Mouse (Mus musculus) urinary bladder, postnatal 36 days (tissue): ENCODE measurements around the gene Mthfd1l.

ENCODE experiments used
- DNase-seq, 2 experiments: peaks; one replicate each; pipeline ENCODE4 v3.0.0; 2022; ENCODE audit warnings: low spot score in 2 of 2, mixed read lengths in 1 of 2

The Mthfd1l gene

DNA sequence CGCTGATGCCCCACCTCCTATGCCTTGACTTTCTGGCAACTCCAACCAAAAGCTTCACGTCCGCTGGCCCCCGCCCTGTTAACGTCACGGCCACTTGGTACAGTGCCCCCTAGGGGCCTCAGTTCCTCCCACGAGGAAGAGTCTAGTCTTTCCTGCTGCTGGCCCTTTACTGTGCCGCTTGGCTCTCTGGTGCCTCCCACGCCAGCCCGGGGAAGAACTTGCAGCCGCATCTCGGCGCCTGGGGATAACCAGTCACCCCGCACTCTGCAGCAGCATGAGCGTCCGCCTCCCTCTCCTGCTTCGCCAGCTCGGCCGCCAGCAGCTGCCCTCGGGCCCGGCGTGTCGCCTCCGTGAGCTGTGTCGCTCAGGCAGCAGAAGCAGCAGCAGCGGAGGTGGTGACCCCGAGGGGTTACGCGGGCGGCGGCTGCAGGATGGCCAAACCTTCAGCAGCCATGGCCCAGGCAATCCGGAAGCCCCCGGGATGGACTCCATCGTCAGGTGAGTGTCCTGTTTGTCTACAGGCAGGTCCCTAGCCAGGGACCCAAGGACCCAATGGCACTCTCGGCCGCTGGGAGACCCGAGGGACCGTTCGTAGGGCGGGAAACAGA lies at the start of gene Mthfd1l:
Gene Mthfd1l (plus strand): TSS at position 138 of the 608 bp plus-strand sequence.
- DNase-seq = peak; percentile 74 to 80

DNA sequence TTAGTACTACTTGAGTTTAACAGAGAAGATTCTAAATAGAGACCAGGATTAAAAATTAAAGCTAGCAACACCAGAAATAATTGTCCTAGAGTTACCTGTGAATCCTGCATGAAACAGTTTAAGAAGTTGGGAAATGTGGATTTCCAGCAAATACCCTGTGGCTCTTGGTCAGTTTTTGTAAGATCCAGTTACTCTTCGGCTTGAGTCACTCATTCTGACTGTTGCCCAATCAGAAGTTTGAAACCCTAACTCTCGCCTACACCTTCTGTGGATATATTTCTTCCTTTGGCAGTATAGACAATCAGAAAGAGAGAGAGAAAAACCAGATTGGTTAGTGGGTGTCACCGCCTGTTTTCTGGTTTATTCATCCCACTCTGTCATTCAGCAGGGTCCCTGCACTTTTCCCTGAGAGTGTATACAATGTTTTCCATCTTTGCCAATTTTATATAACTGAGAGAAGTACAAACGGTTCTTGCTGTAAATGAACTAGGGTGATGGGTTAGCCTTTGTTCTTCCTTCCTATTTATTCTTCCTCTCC lies 44.8 kb upstream of the Mthfd1l start:
- no peak for DNase-seq

DNA sequence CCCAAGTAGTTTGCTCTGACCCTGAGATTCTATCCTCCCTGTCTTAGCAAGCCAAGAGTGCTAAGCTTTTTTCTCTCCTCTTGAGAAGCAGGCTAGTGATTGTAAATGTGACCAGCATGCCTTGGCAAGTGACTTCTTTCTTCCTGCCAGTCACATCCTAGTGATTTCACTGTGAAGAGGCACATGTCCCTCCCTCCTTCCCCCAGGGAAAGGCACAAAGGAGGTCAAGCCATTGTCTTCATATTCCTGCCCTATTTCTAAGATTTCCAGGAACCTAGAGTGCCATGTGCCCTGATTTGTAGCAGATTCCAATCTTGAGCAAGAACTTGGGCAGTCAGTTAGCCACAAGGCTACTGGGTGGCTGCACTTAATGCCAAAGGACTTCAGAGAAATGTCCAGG lies 41.1 kb upstream of the Mthfd1l start:
- DNase-seq = no peak

DNA sequence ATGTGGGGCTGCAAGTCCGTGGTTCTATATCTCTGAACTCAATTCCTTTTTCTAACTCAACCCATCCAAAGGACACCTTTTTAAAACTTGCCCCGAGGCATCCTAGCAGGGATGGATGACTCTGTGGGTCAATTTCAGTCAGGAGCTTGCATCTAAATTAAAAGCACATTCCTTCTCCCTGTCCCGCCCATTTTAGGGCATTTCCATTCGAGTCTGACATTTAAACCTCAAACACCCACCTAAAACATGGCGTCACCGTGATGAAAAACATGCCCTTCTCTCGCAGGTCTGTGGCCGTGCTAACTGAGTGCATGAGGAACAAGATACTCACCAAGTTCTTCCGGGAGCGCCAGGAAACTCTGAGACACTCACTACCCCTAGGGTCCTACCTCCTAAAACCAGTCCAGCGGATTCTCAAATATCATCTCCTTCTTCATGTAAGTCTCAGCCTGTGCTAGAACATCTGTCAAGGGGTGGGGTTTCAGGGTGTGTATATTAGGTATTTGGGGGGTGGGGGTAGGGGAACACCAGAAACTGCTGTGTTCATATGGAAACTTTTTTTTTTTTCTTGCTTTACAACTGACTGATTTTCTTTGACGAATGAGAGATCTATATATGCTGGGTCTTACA lies 39.5 kb upstream of the Mthfd1l start:
- DNase-seq = no peak

DNA sequence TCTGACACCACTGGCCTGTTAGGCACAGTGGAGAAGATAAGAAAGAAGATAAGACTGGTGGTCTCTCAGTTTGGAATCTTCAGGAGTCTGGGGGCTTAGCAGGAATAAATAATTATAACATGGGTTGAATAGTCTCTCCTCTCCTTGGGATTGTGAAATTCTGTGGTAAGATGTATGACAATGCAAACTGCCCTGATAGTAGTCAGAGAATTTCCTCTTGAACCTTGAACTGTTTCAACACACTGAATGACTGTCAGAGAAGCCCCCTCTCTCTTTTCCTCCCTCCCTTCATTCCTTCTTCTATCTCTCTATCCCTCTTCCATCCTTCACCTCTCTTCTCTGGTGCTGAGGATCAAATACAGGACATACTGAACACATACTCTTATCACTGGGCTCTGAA lies 36.1 kb upstream of the Mthfd1l start:
- no peak for DNase-seq

DNA sequence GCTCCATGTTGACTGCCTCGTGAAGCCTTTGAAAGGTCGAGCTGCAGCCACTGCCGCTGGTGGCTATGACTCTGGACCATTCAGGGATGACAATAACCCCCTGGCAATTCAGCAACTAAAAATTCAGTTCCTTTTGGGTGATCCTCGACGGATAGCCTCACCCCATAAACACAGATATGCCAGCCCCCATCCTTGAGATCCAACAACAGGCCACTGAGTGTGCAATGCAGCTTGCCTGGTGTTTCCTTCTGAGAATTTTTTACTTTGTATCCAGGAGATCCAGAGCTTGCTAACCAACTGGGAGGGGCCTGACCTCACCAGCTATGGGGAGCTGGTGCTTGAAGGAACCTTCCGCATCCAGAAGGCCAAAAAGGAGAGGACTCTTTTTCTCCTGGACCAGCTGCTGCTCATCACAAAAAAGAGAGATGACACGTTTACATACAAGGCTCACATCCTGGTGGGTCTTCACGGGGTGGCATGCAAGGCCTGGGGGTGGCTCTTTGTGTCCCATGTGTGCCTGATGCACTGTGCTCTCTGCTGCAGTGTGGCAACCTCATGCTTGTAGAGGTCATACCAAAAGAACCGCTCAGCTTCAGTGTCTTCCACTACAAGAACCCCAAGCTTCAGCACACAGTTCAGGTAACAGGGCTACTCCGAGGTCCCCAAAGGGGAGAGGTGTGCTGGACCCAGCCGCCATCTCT lies 32.9 kb upstream of the Mthfd1l start:
- DNase-seq = no peak

DNA sequence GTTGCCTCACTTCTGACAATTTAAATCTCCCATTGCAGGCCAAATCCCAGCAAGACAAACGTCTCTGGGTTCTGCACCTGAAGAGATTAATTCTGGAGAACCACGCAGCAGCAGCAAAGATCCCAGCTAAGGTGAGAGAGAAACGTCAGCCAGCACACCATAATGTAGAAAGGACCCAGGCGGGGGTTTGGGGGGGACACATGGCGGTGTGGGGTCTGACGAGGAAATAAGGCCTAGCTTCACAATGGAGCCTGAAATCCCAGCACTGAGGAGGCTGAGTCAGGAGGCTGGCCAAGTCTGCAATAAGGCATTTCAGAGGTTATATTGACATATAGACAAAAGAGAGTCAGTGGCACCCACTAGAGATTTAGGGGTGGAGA lies 32.3 kb upstream of the Mthfd1l start:
- no peak for DNase-seq

DNA sequence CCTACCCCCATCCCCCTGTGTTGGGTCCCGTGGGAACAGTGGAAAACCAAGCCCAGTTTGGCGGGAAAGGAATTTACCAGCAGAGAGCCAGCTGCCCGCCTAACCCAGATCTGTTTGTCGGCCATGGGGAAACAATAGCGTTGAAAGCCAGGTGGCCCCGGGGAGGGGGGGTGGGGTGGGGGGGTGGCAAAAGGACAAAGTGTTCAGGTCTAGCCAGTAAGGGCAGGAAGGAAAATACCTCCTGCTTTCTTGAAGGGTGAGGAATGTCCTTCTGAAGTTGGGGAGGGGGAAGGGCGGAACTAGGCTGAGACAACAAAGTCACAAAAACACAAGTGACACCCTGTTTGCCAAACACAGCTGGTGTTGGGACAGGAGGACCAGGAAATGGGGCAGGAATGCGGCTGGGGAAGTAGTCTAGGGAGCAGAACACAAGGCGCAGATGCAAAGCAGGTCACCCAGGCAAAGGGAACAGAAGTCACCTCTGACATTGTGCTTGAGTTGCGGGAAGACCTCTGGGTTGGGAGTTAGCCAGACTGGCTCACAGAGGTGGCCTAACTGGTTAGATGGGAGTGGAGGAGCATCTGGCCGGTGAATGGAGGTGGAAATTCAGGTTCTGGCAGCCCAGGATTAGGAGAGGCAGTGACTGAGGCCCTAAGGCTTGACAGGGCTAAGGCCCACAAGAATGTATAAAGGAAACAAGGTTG lies 31.7 kb upstream of the Mthfd1l start:
- peak; percentile 74 to 80 for DNase-seq

DNA sequence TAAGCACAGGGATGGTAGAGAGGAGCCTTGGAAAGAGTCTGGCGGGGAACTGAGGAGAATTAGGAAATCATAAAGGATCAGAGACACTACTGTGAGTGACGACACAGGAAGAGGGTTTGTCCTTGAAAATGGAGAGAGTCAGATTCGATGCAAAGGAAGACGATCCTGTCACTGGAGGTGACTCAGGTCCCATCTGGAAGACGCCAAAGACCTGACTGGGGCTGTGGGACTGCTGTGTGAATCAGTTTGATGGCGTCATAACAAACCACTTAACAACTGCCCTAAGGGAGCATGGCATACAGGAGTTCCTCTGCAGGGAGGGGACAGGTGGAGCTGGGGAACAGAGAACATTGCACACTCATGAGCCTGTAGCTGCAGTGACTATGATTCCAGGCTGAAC lies 30.6 kb upstream of the Mthfd1l start:
- no peak for DNase-seq

DNA sequence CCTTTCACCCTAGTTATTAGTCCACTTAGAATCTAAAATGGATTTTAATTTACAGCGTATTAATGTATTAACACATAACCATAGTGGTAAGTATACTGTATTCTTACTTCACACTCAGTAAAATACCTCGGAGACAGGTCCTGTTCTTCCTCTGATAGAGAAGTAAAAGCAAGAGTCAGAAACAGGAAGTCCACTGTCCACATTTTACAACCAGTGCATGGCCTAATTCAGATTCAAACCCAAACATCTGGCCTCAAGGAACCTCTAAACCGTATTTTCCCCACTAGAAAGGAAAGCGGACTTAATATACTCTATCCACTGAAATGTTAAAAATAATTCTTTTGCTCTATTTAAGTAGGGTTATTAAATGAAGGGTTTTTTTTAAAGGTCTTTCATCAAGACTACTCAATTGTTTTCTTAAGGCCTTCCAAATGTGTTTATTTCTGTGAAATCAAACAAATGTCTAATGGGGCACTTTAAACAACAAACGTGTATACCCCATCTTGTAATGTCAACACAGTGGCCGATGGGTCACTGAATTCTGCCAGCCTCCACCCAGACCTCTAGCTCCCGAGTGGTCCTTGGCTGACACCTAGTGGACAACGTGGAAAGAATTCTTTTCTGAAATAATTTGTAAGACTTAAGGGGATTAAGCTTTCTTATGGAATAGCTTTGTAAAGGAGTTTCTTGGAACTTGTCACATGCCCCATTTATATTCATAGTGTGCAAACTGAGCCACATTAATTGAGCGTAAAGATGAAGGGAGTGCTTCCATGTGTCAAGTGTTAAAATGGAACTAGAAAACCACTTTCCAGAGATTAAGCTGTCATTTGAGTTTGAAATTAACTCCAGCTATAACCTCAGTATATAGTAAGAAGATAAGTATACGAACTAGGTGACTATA lies 29.2 kb upstream of the Mthfd1l start:
- DNase-seq = peak; percentile 48 to 66

DNA sequence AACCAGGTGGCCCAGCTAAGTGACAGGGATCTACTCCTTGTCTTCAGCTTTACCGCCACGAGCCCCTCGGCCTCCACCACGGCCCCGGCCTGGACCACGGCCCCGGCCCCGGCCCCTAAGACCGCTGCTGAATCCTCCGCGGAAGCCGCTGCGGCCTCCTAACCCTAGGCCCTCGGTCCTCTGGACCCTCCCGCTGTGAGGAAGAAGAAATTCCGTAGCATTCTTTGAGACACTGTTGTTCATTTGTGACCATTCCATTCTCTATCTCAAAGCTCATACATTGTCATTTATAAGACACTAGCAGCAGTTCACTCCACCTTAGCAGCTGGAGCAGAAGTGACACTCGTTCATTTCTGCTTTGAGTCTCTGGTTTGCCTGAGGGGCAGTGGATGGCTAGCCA lies 26.0 kb upstream of the Mthfd1l start:
- no peak for DNase-seq

DNA sequence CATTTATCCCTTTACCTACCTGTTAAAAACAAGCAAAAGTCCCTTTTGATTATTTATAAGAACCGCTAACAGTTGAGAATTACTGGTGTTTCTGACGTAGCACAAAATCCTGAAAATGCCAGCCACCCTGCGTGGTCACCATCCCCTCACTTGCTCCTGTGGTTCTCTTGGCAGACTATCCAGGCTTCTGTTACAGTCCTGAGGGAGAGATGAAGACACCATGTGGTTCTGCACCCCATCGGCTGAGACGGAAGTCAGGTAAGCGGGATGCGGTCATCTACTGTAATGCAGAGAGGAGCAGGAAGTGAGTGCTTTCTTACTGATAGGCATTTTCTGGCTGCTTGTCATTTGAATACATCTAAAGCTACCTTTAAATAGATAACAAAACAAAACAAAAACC lies 25.6 kb upstream of the Mthfd1l start:
- no peak for DNase-seq

DNA sequence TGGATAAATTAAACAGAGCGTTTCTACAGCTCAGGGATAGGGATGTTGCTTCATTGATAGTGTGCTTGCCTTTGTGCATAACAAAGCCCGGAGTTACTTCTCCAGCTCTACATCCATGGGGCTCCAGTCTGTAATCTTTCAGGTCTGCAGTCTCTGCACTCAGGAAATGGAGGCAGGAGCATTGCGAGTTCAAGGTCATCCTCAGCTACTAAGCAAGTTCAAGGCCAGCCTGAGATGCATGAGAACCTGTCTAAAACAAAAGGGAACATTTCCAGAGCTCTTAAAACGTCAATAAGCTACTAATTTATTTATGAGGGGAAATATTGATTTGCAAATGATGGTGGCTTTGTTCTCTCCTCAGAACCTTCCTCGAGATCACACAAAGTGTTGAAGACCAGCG lies 23.6 kb upstream of the Mthfd1l start:
- no peak for DNase-seq

DNA sequence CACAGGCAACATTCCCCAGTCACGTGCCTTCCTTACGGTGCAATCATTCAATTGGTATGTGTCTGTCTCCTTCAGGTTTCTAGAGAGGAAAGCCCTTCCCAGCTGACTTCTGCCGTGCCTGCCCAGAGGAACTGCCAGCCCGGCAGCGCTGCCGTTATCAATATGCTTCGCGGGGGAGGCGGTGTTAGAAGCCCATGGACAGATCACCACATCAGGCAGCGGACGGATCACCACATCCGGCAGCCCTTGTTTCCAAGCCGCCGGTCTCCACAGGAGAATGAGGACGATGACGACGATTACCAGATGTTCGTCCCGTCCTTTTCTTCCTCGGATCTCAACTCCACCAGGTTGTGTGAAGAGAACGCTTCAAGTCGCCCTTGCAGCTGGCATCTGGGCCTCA lies 16.4 kb upstream of the Mthfd1l start:
- no peak for DNase-seq

DNA sequence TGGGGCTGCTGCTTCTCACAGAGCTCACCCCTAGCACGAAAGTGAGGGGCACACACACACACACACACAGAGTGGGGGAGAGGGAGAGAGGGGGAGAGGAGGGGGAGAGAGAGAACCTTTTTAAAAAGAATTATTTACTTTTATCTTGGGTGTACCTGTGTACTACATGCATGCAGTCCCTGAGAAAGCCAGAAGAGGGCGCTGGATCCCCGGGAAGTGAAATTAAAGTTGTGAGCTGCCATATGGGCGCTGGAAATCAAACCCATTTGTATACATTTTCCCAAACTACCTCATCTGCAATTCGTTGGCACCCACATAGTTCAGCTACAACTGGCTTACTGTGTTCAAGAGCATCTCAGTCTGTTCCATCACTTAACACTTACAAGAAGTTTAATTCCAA lies 14.3 kb upstream of the Mthfd1l start:
- no peak for DNase-seq

DNA sequence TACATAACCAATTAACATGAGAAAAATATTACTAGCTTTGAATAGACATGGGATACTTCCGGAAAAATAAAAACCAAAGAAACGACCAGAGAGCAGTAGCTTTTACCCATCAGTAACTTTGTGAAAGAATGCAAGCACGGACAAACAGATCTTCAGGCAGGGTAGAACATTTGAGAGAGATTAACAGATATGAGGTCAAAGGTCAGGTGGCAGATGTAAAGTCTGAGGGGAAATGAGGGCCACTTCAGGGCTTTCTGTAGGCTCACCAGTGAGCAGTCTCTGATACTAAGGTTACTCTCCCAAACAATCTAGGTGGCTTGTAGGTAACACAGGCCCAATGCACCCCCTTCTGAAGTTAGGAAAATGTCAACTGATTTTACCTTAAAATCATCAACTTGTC lies 3.9 kb upstream of the Mthfd1l start:
- DNase-seq = no peak

DNA sequence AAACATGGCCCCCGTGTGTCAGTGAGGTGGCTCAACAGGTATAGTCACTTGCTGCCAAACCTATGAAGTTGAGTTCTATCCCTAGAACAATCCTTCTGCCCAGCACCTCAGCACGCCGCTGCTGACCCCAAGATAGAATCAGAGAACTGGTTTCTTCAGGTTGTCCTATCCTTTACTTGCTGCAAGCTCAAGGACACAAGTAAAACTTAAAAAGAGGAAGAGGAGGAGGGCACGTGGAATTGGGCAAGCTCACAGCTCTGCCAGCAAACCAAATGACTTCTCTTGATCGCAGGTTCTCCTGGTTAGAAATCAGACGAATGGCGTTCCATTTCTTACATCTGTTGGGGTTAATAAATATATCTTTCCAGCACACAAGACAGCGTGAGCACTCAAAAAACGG lies 681 bp upstream of the Mthfd1l start:
- no peak for DNase-seq

DNA sequence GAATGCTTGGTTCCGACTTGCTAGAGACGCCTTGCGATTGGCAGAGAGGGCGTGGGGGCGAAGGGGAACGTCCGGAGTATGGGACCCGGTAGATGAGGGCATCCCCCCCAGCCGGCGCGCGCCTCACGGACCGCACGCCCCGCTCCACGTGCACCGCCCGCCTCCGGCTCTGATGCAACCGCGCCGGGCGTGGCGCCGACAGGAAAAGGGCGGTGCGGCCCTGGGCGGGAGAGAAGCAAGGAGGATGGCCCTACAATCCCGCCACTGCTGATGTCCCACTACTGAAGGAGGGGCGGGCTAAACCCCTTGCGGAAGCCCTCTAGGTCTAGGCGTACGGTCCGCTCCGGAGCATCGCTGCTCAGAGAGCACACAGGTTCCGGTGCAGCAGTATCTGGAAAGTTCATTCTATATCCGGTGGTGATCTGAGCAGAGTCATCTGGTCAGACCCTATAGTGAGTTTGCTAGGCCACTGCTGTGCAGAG lies 712 bp downstream of the Mthfd1l start:
- peak; percentile 85 to 89 for DNase-seq

DNA sequence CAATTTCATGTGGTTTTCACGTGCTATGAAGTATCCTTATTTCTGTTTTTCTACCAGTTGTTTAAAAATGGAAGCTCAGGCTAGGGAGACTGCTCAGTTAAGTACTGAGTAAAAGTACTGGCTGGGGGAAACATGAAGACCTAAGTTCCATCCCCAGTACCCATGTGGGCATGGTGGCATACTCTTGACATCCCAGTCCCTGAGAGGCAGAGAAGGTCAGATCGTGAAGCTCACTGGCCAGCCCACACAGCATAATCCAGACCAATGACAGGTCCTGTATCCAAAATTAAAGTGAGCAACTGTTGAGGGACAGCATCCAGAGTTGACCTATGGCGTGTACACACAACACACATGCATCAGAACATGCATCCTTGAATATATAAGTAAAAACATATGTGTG lies 1.5 kb downstream of the Mthfd1l start:
- DNase-seq = no peak

DNA sequence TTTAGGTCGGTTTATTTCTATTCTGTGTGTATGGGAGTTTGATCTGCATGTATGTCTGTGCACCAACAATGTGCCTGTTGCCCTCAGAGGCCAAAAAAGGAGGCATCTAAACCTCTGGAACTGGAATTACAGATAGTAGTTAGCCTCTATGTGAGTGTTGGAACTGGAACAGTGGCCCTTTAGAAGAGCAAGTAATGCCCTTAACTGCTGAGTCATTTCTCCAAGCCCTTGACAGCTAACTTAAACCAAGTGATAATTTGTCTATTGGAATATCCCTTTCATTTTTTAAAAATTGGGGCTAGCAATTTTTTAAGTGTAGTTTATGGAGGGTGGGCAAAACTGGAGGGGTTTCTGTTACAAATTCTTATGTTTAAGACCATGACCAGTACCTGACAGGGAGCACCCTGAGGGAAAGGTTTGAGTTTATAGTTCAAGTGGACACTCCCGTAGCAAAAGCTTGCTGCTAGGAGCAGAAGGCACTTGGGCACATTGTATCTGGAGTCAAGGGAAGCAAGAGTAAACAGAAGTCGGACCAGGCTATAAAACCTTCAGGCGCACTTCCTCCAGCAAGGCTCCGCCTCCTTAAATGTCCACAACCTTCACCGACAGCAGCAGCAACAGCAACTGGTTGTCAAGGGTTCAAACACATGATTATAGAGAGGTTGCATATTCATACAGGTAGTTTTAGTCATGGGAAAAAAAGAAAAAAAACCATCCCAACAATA lies 3.1 kb downstream of the Mthfd1l start:
- DNase-seq = no peak

DNA sequence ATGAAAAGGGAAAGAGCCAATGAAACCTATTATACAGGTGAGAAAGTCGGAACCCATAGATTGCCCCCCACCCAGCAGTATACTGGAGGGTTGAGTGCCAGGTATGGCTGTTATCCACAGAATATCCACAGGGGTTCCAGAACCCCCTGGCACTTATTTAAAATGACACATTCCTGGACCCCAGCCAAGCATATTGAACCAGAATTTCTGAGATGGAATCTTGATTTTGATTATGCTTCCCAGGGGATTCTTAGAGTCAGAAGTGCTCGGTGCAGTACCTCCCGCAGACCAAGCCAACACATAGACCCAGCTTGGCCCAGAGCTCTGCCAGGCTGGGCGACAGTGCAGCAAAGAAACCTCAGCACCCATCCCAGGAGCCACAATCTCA lies 3.7 kb downstream of the Mthfd1l start:
- no peak for DNase-seq
